ENCODE assay signal across 9 mouse cellular contexts in genomic region chr17:49534267-49534719, GRCm38 (mm10). TPM values are rescaled to one million over a fixed set of nuclear protein-coding genes. Genes with fewer than 3 reads are reported as not detected.
A peak's percentile ranks its signal among the peaks of the same experiment; 100 is the strongest.
DNase-seq lines count a peak whose midpoint lies in the region; ATAC-seq and TF ChIP-seq lines count a peak whose summit lies in the region.
"Had no signal": no experiment of that assay in that cellular context is flagged by ENCODE, and none has a peak within 500 bp of the region (broad histone marks: within the 10 kb centered on the region; RNA-seq: fewer than 3 reads in every experiment).

No protein-coding gene starts in this region.

- in situ Hi-C loops in CH12.LX (cut with MboI; ENCODE audit: low pct_ligation_motif_present, low pct_unique_long_range_greater_than_20kb, low sequenced_read_pairs), result loop anchor here (25.0 kb wide), 1 partner anchor 353 kb away; no protein-coding TSS in a partner anchor

- TF ChIP-seq RAD21 in CH12.LX (IDR thresholded peaks at IDR 0.05; ENCODE audit: low read depth, low read length), result no peak

- 39% methylated on average over 9 of the region's 9 CpGs for WGBS in intestine, embryonic 15.5 days
- WGBS in intestine, postnatal 0 days, result 45% methylated on average over 9 of the region's 9 CpGs
- 58% methylated on average over 9 of the region's 9 CpGs for WGBS in neural tube, embryonic 15.5 days
- WGBS in forebrain, postnatal 0 days, result 42% methylated on average over 9 of the region's 9 CpGs

- H3K27ac ChIP-seq in intestine, embryonic 15.5 days, result no peak overlapping the region
- H3K27ac ChIP-seq in intestine, postnatal 0 days (ENCODE audit: low read depth, low read length), result no peak overlapping the region
- no peak overlapping the region for H3K27ac ChIP-seq in CH12.LX (ENCODE audit: insufficient read depth, low read depth)
- H3K27ac ChIP-seq in neural tube, embryonic 15.5 days (replicated peaks), result no peak overlapping the region
- no peak overlapping the region for H3K27ac ChIP-seq in forebrain, postnatal 0 days (ENCODE audit: low read depth, low read length)

- TF ChIP-seq EP300 in CH12.LX (IDR thresholded peaks at IDR 0.05; ENCODE audit: low read length), result no peak

- no peaks in the 10 kb centered on the region for H3K79me2 ChIP-seq in CH12.LX (replicated peaks; ENCODE audit: control insufficient read depth, extremely low read depth, insufficient read depth, poor library complexity, severe bottlenecking)

- H3K4me2 ChIP-seq in intestine, embryonic 15.5 days (replicated peaks), result no peak overlapping the region
- H3K4me2 ChIP-seq in intestine, postnatal 0 days (replicated peaks; ENCODE audit: low read depth), result no peak overlapping the region
- H3K4me2 ChIP-seq in CH12.LX (ENCODE audit: insufficient read depth, low read depth, poor library complexity, severe bottlenecking), result no peak overlapping the region
- H3K4me2 ChIP-seq in neural tube, embryonic 15.5 days, result no peak overlapping the region
- H3K4me2 ChIP-seq in forebrain, postnatal 0 days (ENCODE audit: low read depth), result no peak overlapping the region

- no peaks in the 10 kb centered on the region for H3K27me3 ChIP-seq in intestine, embryonic 15.5 days (replicated peaks)
- no peaks in the 10 kb centered on the region for H3K27me3 ChIP-seq in intestine, postnatal 0 days (replicated peaks; ENCODE audit: control insufficient read depth, insufficient read depth, low read length)
- H3K27me3 ChIP-seq in CH12.LX (replicated peaks), result peaks cover 24% of the 10 kb centered on the region
- H3K27me3 ChIP-seq in neural tube, embryonic 15.5 days (replicated peaks), result no peaks in the 10 kb centered on the region
- H3K27me3 ChIP-seq in forebrain, postnatal 0 days (ENCODE audit: insufficient read depth, low read length), result no peaks in the 10 kb centered on the region

- H3K9ac ChIP-seq in intestine, embryonic 15.5 days, result no peak overlapping the region
- H3K9ac ChIP-seq in intestine, postnatal 0 days (ENCODE audit: low read depth, low read length), result no peak overlapping the region
- no peak overlapping the region for H3K9ac ChIP-seq in CH12.LX (ENCODE audit: insufficient read depth, low read depth)
- no peak overlapping the region for H3K9ac ChIP-seq in neural tube, embryonic 15.5 days (replicated peaks)
- H3K9ac ChIP-seq in forebrain, postnatal 0 days, result no peak overlapping the region

- H3K4me1 ChIP-seq in intestine, embryonic 15.5 days (replicated peaks), result peaks cover 17% of the 10 kb centered on the region
- H3K4me1 ChIP-seq in intestine, postnatal 0 days (replicated peaks; ENCODE audit: control insufficient read depth, insufficient read depth, low read length), result no peaks in the 10 kb centered on the region
- no peaks in the 10 kb centered on the region for H3K4me1 ChIP-seq in CH12.LX (ENCODE audit: control insufficient read depth in 1 of 2, insufficient read depth in 2 of 2)
- H3K4me1 ChIP-seq in neural tube, embryonic 15.5 days, result peaks cover 16% of the 10 kb centered on the region; the same call in 1 of the 2 replicates
- no peaks in the 10 kb centered on the region for H3K4me1 ChIP-seq in forebrain, postnatal 0 days (ENCODE audit: insufficient read depth)

- TF ChIP-seq POLR2A in CH12.LX (IDR thresholded peaks at IDR 0.05; ENCODE audit: low read depth, low read length), result no peak

- no peaks in the 10 kb centered on the region for H3K9me3 ChIP-seq in intestine, embryonic 15.5 days
- no peaks in the 10 kb centered on the region for H3K9me3 ChIP-seq in intestine, postnatal 0 days (ENCODE audit: control insufficient read depth)
- H3K9me3 ChIP-seq in CH12.LX (replicated peaks; ENCODE audit: low read length), result no peaks in the 10 kb centered on the region
- no peaks in the 10 kb centered on the region for H3K9me3 ChIP-seq in neural tube, embryonic 15.5 days (replicated peaks)
- H3K9me3 ChIP-seq in forebrain, postnatal 0 days (ENCODE audit: low read length), result no peaks in the 10 kb centered on the region

- no peak for DNase-seq in CH12.LX (ENCODE audit: extremely low read depth)
- DNase-seq in adrenal gland, postnatal 10 days, result peak; percentile 33
- peak; percentile 49 to 75 for DNase-seq in kidney, postnatal 36 days
- DNase-seq in thymus, adult 18-20 months, result no peak
- DNase-seq in forebrain, postnatal 0 days, result no peak

- no peaks in the 10 kb centered on the region for H3K36me3 ChIP-seq in intestine, embryonic 15.5 days
- H3K36me3 ChIP-seq in intestine, postnatal 0 days (ENCODE audit: control insufficient read depth, insufficient read depth), result no peaks in the 10 kb centered on the region
- no peaks in the 10 kb centered on the region for H3K36me3 ChIP-seq in CH12.LX (replicated peaks in 1 of 2; ENCODE audit: control insufficient read depth in 1 of 2, insufficient read depth in 1 of 2, low read length in 1 of 2)
- no peaks in the 10 kb centered on the region for H3K36me3 ChIP-seq in neural tube, embryonic 15.5 days
- H3K36me3 ChIP-seq in forebrain, postnatal 0 days (ENCODE audit: insufficient read depth), result no peaks in the 10 kb centered on the region

- TF ChIP-seq CTCF in intestine, postnatal 0 days (IDR thresholded peaks at IDR 0.05; ENCODE audit: low read depth), result no peak
- no peak for TF ChIP-seq CTCF in CH12.LX (conservative IDR thresholded peaks at IDR 0.05 in 1 of 2, IDR thresholded peaks at IDR 0.05 in 1 of 2; ENCODE audit: low read depth in 2 of 2, low read length in 2 of 2)
- TF ChIP-seq CTCF in forebrain, postnatal 0 days (IDR thresholded peaks at IDR 0.05; ENCODE audit: low read depth), result no peak

- H3K4me3 ChIP-seq in intestine, embryonic 15.5 days (replicated peaks), result no peak overlapping the region
- no peak overlapping the region for H3K4me3 ChIP-seq in intestine, postnatal 0 days (ENCODE audit: low read depth, low read length)
- H3K4me3 ChIP-seq in CH12.LX (replicated peaks in 1 of 3; ENCODE audit: low read depth in 2 of 3, low read length in 2 of 3, poor library complexity in 1 of 3), result no peak overlapping the region
- H3K4me3 ChIP-seq in neural tube, embryonic 15.5 days (replicated peaks), result no peak overlapping the region
- H3K4me3 ChIP-seq in forebrain, postnatal 0 days (ENCODE audit: low read depth, low read length), result no peak overlapping the region

- 0 out of 2 replicates have a peak, but pooled peaks have one; percentile 46 for ATAC-seq in intestine, embryonic 15.5 days
- no peak for ATAC-seq in intestine, postnatal 0 days
- ATAC-seq in neural tube, embryonic 15.5 days (ENCODE audit: low FRiP score), result no peak
- no peak for ATAC-seq in forebrain, postnatal 0 days

- dilution Hi-C loops in CH12.LX (cut with MboI; ENCODE audit: extremely low pct_ligation_motif_present, extremely low pct_unique_long_range_greater_than_20kb, low sequenced_read_pairs), result no loop called here

TF ChIP-seq in CH12.LX, 34 proteins besides CTCF, POLR2A, EP300 and RAD21:
- peak; percentile 31; the same call in 1 of the 2 replicates for TF ChIP-seq ZNF384 (IDR thresholded peaks at IDR 0.05; ENCODE audit: low read depth, low read length)
- TF ChIP-seq CHD1 (IDR thresholded peaks at IDR 0.05; ENCODE audit: low read depth, low read length), result no peak
TF ChIP-seq in CH12.LX: peak in this region for 1.

RNA-seq across cellular contexts. Expression of gene Daam2, which starts 29.9 kb away (rescaled TPM):
- 3.7 and 3.9 TPM in 2 replicates for polyA plus RNA-seq in intestine, embryonic 15.5 days (2015; fragmentation: Nextera tagmentation; extraction: Ambion mirVana)
- polyA plus RNA-seq in intestine, postnatal 0 days (2015; fragmentation: Nextera tagmentation; extraction: Ambion mirVana), result 1.5 and 1.7 TPM in 2 replicates
- 0.04 TPM in 2 replicates for total RNA-seq in CH12.LX (2012; rRNA removed)
- 0.03 TPM in 1 of 2 replicates, not detected in the other for total RNA-seq in CH12.LX (2014; rRNA removed)
- 0.33 and 0.41 TPM in 2 replicates for polyA plus RNA-seq in CH12.LX (2012; ENCODE audit: insufficient read length, low read depth)
- total RNA-seq in adrenal gland, postnatal 10 days (2021), result 10 to 100 TPM; 23.1 to 24.5 TPM
- polyA plus RNA-seq in neural tube, embryonic 15.5 days (2015; fragmentation: Nextera tagmentation; extraction: Ambion mirVana), result 4.0 and 4.8 TPM in 2 replicates
- total RNA-seq in forebrain, postnatal 0 days (2014; rRNA removed), result 7.2 and 10.3 TPM in 2 replicates
- 0.77 and 1.8 TPM in 2 replicates for polyA plus RNA-seq in forebrain, postnatal 0 days (2015; fragmentation: Nextera tagmentation; extraction: Ambion mirVana)
- total RNA-seq: hematopoietic stem cell, adult 5-6 weeks had no signal

Comparison
In these comparisons a context has a peak if more than half of its experiments do, and no peak if none do; other contexts are left out.
1. DNase-seq: peak in adrenal gland, postnatal 10 days (single experiment) and kidney, postnatal 36 days (2 of 2); none in CH12.LX (single experiment), thymus, adult 18-20 months (0 of 2) and forebrain, postnatal 0 days (single experiment).